Mouse (Mus musculus): Measurements from ENCODE around the gene Gad1.

DNA sequence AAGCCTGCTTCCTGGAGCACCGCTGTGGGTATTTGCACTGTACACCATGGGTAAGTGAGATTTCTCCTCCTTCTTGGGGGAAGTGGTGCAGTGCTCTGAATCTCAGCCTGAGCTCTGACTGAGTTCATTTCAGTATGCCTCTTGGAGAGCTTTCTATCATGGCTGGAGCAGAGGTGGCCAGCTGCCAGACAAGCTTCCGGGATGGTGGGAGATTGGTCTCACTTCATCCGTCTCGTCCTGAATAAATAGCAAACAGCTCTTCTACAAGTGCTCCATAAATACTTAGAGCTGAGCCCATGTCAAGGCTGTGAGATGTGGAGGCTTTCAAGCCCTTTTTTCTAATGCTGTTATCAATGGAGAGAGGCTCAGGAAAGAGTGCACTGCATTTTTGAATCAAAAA, 18.8 kb downstream of the Gad1 start:
- TF ChIP-seq POLR2A (IDR thresholded peaks at IDR 0.05; ENCODE audit: borderline replicate concordance, control insufficient read depth, low read depth, low read length) = no peak
- TF ChIP-seq CTCF (IDR thresholded peaks at IDR 0.05; ENCODE audit: control insufficient read depth, insufficient read depth, low read length) = no peak
